Mouse (Mus musculus) limb, embryonic 10.5 days (tissue): ENCODE results near the gene Zfp143. TPM values are rescaled to one million over a fixed set of nuclear protein-coding genes. Genes with fewer than 3 reads are reported as not detected.
"Not testable (repeated sequence)": the region's sequence is repeated elsewhere in the genome, so short reads cannot be mapped to it uniquely, and the experiment has no call there.

Experiments used
- DNase-seq: peaks from one replicate; pipeline ENCODE4 v3.0.0-alpha.2; 2017; ENCODE audit warnings: low spot score
- H3K27ac ChIP-seq: fragments of 300-500 bp; sonication (generic); 2 replicates; pipeline ENCODE4 v1.5.1; 2016; ENCODE audit warnings: mild to moderate bottlenecking
- H3K27me3 ChIP-seq: fragments of 300-500 bp; sonication (generic); 2 replicates; pipeline ENCODE4 v1.6.1; 2016; ENCODE audit warnings: low read depth, mild to moderate bottlenecking; ENCODE audit not compliant: poor library complexity, severe bottlenecking
- H3K36me3 ChIP-seq: fragments of 300-500 bp; sonication (generic); 2 replicates; pipeline ENCODE4 v1.6.1; 2016; ENCODE audit warnings: mild to moderate bottlenecking, moderate library complexity
- H3K4me1 ChIP-seq: fragments of 300-500 bp; sonication (generic); 2 replicates; pipeline ENCODE4 v1.6.1; 2016
- H3K4me3 ChIP-seq: fragments of 300-500 bp; sonication (generic); 2 replicates; pipeline ENCODE4 v1.5.1; 2016; ENCODE audit warnings: mild to moderate bottlenecking, moderate library complexity
- H3K9me3 ChIP-seq: fragments of 300-500 bp; sonication (generic); replicated peaks from 2 replicates; pipeline ENCODE4 v1.6.1; 2016; ENCODE audit warnings: mild to moderate bottlenecking
- WGBS: fragments of 180-500 bp; shearing (Covaris S2); methylation state at CpG from one replicate; pipeline ENCODE4 v1.1.7; 2016; 5-methylcytosine and 5-hydroxymethylcytosine counted together
- polyA plus RNA-seq: library from polyadenylated mRNA; unstranded; fragments of >200 nt; fragmentation: Nextera tagmentation; extraction: Ambion mirVana; gene quantifications from 2 replicates; pipeline ENCODE4 v1.2.1, GENCODE M21; 2016

Gene Zfp143
- polyA plus RNA-seq = 23.8 and 27.5 TPM in 2 replicates

DNA sequence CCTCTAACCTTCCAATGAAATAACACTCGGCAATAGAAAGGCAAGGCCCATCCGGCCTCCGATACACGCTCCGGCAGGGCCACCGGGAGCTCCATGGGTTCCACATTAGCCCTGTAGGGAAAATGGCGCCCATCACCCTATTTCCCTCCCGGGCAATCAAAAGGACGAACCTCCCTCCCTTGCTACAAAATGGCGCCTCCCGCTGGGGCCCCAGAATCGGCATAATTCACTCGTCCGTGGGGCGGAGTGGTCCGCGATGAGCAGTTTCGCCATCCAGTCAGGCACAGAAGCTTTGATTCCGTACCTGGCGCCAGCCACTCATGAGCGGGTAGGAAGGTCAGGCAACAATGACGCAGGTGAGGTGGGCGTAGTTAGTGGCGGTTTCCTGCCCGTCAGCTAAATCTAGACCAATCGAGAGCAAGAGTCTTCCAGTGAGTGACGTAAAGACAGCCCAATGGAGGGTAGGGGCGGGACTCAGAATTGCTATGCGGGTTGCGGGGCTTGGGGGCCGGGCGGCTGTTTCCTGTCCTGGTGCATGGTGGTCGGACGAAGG, at the start of gene Zfp143:
Gene Zfp143, plus strand, starts transcription at position 19 of the 553 bp plus-strand sequence.
- Histone ChIP-seq H3K4me3 (peak within 1 kb of the TSS; percentile 73), H3K27ac (peak within 1 kb of the TSS; percentile 100), H3K9me3 (no peaks in the 10 kb centered on the region), H3K4me1 (peaks cover 15% of the 10 kb centered on the region), H3K27me3 (no peaks in the 10 kb centered on the region), H3K36me3 (peaks cover 58% of the 10 kb centered on the region)
- DNase-seq = peak; percentile 99
- WGBS = under 1% methylated on average over 34 of the region's 34 CpGs

DNA sequence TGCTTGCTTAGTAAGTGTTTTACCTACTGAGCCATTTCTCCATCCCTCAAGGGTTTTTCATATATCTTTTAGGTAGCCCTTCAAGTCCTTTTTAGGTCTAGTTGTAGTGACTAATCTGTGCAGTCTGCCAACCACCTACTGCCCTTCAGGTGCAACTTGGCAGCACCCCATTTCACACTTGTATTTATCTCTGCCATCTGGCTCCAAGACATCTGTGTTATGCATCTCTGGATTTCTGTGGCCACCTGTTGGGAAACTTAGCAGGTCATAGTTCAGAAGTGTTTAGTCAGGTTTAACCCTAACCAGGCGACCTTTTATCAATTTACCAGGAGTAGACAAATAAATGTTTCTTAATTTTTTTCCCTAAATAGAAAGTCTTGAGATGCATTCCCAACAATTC, 49.6 kb upstream of the Zfp143 start:
- 59% methylated on average over 1 of the region's 1 CpGs for WGBS
- no peak overlapping the region for H3K27ac ChIP-seq
- no peak for DNase-seq
- no peaks in the 10 kb centered on the region for H3K36me3 ChIP-seq
- H3K4me3 ChIP-seq = no peak overlapping the region
- H3K27me3 ChIP-seq = no peaks in the 10 kb centered on the region
- H3K4me1 ChIP-seq = no peaks in the 10 kb centered on the region
- H3K9me3 ChIP-seq = no peaks in the 10 kb centered on the region

GRCm38 (mm10) chr7:110014272-110014671, 46.7 kb upstream of the Zfp143 start:
- Histone ChIP-seq H3K4me3 (no peak overlapping the region), H3K27ac (no peak overlapping the region), H3K36me3 (no peaks in the 10 kb centered on the region), H3K9me3 (no peaks in the 10 kb centered on the region), H3K4me1 (peaks cover 4% of the 10 kb centered on the region; the same call in 1 of the 2 replicates), H3K27me3 (no peaks in the 10 kb centered on the region)
- WGBS = 93% methylated on average over 5 of the region's 5 CpGs
- no peak for DNase-seq

GRCm38 (mm10) chr7:110018117-110018630, 42.8 kb upstream of the Zfp143 start, which contains the start of gene Ipo7:
Gene Ipo7, plus strand, starts transcription at chr7:110018274.
- H3K4me1 ChIP-seq = peaks cover 12% of the 10 kb centered on the region; the same call in 1 of the 2 replicates
- H3K9me3 ChIP-seq = no peaks in the 10 kb centered on the region
- peak within 1 kb of the TSS; percentile 98 for H3K27ac ChIP-seq
- peak; percentile 93 for DNase-seq
- under 1% methylated on average over 48 of the region's 48 CpGs for WGBS
- peaks cover 24% of the 10 kb centered on the region for H3K36me3 ChIP-seq
- no peaks in the 10 kb centered on the region for H3K27me3 ChIP-seq
- H3K4me3 ChIP-seq = peak within 1 kb of the TSS; percentile 99

DNA sequence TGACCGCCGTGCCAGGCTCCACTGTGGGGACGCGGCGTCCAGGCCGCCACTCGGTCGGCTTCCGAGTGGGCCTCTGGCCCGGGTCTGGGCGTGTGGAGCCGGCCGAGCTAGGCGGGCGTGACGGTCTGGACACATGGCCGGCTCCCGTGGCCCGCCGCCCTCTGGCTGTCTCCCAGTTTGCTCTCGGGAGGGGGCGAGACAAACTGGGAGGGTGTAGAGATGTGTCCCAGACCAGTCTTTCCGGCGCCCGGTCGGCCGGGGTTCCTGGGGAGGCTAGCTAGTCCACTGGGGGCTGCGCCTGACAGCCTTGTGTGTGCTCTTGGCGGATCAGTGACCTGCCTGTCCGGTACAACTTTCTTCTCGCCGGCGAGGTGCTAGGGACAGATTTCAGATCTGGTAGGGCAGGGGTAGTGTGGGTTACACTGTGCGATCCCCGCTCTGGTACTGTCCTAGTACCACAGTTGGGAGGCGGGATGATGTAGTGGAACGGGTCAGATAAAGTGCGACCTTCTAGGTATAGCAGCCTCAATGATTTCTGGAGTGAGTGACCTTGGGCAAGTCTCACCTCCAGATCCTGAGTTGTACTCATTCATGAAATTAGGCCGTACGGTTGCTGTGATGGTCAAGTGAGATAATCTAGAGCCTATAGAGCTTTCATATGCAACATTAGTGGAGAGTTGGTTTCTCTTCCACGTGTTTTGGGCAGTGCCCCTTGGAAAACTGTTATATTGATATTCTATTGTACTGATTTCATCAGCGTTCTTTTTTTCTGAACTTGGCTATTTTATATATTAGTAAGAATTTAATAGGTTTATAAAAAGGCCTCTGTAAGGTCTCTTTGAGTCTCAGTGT, 42.2 kb upstream of the Zfp143 start:
- Histone ChIP-seq H3K27ac (peak overlapping the region; percentile 98), H3K4me3 (peak overlapping the region; percentile 99), H3K4me1 (peaks cover 12% of the 10 kb centered on the region; the same call in 1 of the 2 replicates), H3K36me3 (peaks cover 29% of the 10 kb centered on the region), H3K9me3 (no peaks in the 10 kb centered on the region), H3K27me3 (no peaks in the 10 kb centered on the region)
- WGBS = under 1% methylated on average over 42 of the region's 42 CpGs
- no peak for DNase-seq

DNA sequence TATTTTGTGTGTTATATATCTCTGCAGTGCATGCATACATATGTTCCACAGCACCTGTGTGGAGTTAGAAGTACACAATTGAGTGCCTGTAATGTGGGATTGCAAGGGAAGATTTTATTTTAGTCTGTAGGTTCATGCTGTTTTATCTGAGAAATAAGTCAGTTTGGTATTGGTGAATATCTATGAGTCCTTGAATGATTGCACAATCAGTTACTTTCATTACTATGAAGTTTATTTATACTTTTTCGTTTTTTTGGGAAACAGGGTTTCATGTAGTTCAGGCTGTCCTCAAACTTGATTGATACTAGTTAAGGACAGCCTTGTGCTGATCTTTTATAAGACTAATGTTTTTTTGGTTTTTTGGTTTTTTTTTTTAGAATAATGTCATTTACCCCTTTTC, 37.5 kb upstream of the Zfp143 start:
- Histone ChIP-seq H3K9me3 (no peaks in the 10 kb centered on the region), H3K4me3 (no peak overlapping the region), H3K36me3 (peaks cover 65% of the 10 kb centered on the region), H3K4me1 (peaks cover 12% of the 10 kb centered on the region; the same call in 1 of the 2 replicates), H3K27ac (no peak overlapping the region), H3K27me3 (no peaks in the 10 kb centered on the region)
- WGBS = 87% methylated on average over 1 of the region's 1 CpGs
- DNase-seq = no peak

DNA sequence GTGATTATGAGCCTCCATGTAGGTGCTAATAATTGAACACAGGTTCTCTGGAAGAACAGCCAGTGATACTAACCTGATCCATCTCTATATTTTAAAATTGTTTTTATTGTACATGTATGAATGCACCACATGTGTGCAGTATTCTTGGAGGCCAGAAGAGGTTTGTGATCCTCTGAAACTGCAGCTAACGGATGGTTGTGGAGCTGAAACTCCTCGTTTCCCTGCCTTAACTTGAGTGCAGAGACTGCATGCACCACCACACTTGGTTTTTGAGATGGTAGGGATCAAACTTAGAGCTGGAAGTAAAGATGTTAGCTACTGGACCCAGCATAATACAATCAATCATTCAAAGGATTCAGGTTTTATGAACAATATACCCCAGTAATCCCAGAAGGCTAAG, 34.4 kb upstream of the Zfp143 start:
- 89% methylated on average over 2 of the region's 2 CpGs for WGBS
- H3K36me3 ChIP-seq = peaks cover 88% of the 10 kb centered on the region
- no peak for DNase-seq
- H3K27ac ChIP-seq = no peak overlapping the region
- H3K9me3 ChIP-seq = no peaks in the 10 kb centered on the region
- no peaks in the 10 kb centered on the region for H3K4me1 ChIP-seq
- no peaks in the 10 kb centered on the region for H3K27me3 ChIP-seq
- H3K4me3 ChIP-seq = no peak overlapping the region

DNA sequence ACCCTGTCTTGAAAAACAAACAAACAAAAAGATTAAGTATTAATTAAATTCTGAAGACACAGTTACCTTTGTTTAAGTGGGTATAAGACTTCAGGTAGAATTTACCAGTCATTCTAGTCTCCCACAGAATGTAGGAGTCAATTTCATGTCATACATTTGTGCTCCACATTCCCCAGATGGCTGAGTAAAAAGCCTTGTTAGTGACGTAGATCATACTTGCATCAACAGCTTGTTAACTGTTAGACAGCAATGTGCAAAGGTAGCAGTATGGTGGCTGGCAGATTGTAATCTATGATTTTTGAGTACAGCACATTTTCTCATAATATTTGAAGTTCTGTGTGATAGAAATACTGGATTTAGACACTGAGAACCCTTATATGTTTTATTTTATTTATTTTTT, 32.2 kb upstream of the Zfp143 start:
- DNase-seq = no peak
- WGBS = 82% methylated on average over 1 of the region's 1 CpGs
- Histone ChIP-seq H3K4me3 (no peak overlapping the region), H3K27ac (no peak overlapping the region), H3K4me1 (no peaks in the 10 kb centered on the region), H3K36me3 (peaks cover 89% of the 10 kb centered on the region), H3K27me3 (no peaks in the 10 kb centered on the region), H3K9me3 (no peaks in the 10 kb centered on the region)

DNA sequence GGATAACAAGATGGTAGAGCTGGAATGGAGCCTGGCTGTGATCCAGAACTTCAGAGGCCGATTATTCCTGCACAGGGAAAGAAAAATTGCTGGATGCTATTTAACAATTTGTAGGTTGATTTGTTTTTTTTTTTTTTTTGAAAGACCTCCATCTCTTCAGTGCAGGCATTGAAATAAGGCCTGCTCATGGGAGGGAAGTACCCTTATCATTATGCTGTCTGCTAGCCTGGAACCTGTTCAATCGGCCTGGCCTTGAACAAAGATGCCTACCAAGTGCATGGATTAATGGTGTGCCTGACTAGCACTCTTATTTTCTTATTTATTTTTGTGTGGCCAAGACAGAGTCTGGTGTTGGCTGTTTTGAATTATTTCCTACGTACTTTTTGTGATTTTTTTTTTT, 30.7 kb upstream of the Zfp143 start:
- Histone ChIP-seq H3K9me3 (no peaks in the 10 kb centered on the region), H3K4me3 (no peak overlapping the region), H3K27me3 (no peaks in the 10 kb centered on the region), H3K36me3 (peaks cover 91% of the 10 kb centered on the region), H3K4me1 (no peaks in the 10 kb centered on the region), H3K27ac (no peak overlapping the region)
- DNase-seq = no peak
- 92% methylated on average over 3 of the region's 3 CpGs for WGBS

DNA sequence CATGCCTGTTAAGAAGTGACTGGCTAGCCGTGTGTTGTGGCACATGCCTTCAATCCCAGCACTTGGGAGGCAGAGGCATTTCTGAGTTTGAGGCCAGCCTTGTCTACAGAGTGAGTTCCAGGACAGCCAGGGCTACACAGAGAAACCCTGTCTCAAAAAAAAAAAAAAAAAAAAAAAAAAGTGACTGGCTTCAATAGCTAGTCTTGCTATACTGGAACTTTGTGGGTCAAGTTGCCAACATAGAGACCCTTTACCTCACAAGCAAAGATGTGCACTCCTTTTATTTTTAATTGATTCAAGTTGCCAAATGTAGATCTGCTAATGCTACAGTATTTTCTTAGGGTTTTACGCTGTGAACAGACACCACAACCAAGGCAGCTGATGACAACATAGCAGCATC, 3.3 kb upstream of the Zfp143 start:
- Histone ChIP-seq H3K4me1 (peaks cover 11% of the 10 kb centered on the region), H3K36me3 (peaks cover 73% of the 10 kb centered on the region)
- H3K27me3 ChIP-seq, H3K9me3 ChIP-seq, DNase-seq, H3K4me3 ChIP-seq, H3K27ac ChIP-seq: not testable (repeated sequence)
- 92% methylated on average over 2 of the region's 2 CpGs for WGBS

GRCm38 (mm10) chr7:110059092-110059785, 1.8 kb upstream of the Zfp143 start:
- Histone ChIP-seq H3K4me1 (peaks cover 15% of the 10 kb centered on the region), H3K27me3 (no peaks in the 10 kb centered on the region), H3K9me3 (no peaks in the 10 kb centered on the region), H3K36me3 (peaks cover 67% of the 10 kb centered on the region), H3K27ac (no peak overlapping the region), H3K4me3 (no peak overlapping the region)
- 93% methylated on average over 12 of the region's 12 CpGs for WGBS
- DNase-seq = peak; percentile 37

- peak overlapping the region; percentile 100 for H3K27ac ChIP-seq
- peaks cover 15% of the 10 kb centered on the region for H3K4me1 ChIP-seq
- peak overlapping the region; percentile 73 for H3K4me3 ChIP-seq
- no peaks in the 10 kb centered on the region for H3K9me3 ChIP-seq
- H3K36me3 ChIP-seq = peaks cover 60% of the 10 kb centered on the region
- no peaks in the 10 kb centered on the region for H3K27me3 ChIP-seq
- 20% methylated on average over 5 of the region's 5 CpGs for WGBS
- DNase-seq = no peak
Measured at GRCm38 (mm10) chr7:110060106-110060668, 830 bp upstream of the Zfp143 start.
